Mouse (Mus musculus) erythroblast, embryonic 14.5 days (primary cell): ENCODE data around the gene Sptlc3.

Experiments
- GATA1 ChIP-seq: IDR thresholded peaks from 2 replicates; pipeline ENCODE4 v1.6.1; 2012; ENCODE audit warnings: low read length, inconsistent platforms, mixed read lengths
- TAL1 ChIP-seq: IDR thresholded peaks from 3 replicates; pipeline ENCODE4 v1.6.1; 2012; ENCODE audit warnings: low read length, inconsistent platforms, mixed read lengths

- TF ChIP-seq GATA1 (no peak), TAL1 (no peak)
Measured at GRCm38 (mm10) chr2:139467726-139468125, 26.0 kb upstream of the Sptlc3 start.
